Mouse (Mus musculus) right cerebral cortex, adult 18-20 months (tissue): ENCODE measurements around the gene Jag1.

ENCODE experiments used
- DNase-seq: peaks from one replicate; pipeline ENCODE4 v3.0.0; 2022; ENCODE audit warnings: mixed read lengths

Gene Jag1

GRCm38 (mm10) chr2:137098269-137099035, 18.0 kb downstream of the Jag1 start:
- DNase-seq, result no peak

DNA sequence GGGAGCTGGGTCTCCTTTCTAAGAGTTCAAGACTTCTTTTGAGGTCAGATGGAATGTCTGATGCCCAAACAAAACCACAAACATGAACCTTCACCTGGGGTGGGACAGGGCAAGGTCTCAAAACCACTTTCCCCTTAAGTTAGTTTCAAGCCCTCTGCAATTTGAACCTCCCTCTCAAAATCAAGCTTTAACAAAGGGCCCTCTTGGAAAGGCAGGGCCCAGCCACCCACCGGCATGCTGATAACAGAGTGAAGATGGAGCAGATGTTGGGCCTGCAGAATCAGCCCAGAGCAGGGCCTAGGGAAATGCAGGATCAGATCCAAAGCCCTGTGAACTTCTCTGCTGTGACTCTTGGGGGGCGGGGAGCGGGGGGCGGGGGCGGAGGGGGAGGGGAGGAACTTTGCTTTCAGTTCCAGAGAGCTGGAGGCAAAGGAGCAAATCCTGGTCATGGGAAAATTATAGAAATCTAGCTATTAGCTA, 19.4 kb downstream of the Jag1 start:
- no peak for DNase-seq

GRCm38 (mm10) chr2:137094301-137094700, 22.1 kb downstream of the Jag1 start:
- no peak for DNase-seq

GRCm38 (mm10) chr2:137093298-137093630, 23.2 kb downstream of the Jag1 start:
- no peak for DNase-seq

DNA sequence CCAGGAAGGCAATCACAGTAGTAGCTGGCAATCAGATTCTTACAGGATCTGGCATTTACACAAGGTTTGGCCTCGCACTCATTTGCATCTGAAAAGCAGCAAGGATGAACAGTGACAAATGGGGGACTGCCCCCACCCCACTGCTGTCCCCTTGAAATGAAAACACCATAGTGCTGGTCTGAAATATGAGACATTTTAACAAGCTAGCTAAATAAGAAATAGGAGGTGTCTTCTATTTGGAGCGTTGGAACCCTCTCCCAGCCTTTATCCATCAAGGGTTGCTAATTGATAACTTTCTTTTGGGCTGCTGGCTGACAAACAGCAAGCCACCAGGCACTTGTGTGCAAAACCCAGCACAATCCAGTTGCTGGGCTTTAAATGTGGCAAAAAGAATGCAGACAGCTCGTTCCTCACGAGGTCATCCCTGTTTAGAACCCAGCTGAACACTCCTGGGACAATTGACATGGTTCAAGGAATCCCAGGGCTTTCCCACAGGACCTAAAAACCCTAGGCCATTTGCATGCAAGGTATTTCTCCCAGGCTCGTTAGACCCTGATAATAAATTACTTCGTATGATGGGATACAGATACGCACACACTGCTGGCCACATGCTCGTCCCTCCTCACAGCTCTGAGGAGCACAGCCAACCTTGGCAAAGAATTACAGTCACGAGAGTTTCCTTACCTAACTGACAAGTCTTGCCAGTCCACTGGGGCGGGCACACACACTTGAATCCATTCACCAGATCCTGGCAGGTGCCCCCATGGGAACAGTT, 23.7 kb downstream of the Jag1 start:
- DNase-seq, result no peak

DNA sequence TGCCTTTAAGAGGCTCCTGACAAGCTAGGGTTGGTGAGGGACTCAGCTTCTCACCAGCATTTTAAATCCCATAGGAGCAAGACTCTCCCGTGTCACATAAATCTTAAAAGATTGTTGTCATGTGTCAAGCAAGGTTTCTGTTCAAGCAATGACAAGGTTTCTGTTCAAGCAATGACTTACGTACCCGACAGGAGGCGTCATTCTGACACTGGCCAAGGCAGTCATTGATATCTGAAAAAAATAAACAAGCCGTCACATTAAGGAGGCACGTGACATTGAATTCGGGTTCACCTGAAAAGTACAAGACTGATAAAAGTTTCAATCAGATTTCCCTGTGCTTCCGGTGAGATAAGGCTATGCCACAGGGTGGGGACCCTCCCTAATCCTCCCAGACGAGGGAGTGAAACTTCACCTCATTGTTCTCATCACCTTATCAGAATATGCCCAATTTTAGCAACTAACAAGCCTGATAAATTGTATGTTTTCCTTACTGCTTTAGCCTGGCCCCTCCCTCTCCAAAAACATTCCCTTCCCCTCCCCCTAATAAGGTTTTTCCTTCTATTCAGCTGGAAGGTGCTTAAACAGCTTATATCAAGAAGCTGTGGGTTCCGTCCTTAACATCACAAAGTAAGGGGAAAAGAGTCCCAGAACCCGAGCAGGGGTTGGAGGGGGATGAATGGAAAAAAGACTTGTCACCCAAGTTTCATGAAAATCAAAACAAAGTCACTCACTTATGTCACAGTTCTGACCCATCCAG, 24.5 kb downstream of the Jag1 start:
- DNase-seq, result no peak

DNA sequence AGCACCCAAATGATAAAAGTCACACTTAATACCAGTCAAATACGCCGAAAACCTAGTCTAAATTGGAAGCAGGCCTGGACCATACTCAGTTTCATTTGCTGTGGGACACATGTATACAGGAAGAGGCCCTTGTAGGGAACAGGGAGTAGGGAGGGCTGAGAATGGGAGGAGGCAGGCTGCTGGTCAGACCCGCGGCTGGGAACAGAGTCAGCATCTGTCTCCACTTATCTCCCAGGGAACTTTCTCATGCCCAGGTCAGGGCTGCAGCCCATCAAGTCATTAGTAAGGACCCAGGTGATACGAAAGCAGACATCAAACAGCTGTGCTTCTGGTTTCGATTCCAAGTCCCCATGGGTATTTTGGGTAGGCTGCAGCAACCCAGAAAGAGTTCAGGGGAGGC, 28.7 kb downstream of the Jag1 start:
- no peak for DNase-seq

GRCm38 (mm10) chr2:137086621-137087395, 29.6 kb downstream of the Jag1 start:
- DNase-seq, result no peak

GRCm38 (mm10) chr2:137085257-137085656, 31.2 kb downstream of the Jag1 start:
- no peak for DNase-seq

DNA sequence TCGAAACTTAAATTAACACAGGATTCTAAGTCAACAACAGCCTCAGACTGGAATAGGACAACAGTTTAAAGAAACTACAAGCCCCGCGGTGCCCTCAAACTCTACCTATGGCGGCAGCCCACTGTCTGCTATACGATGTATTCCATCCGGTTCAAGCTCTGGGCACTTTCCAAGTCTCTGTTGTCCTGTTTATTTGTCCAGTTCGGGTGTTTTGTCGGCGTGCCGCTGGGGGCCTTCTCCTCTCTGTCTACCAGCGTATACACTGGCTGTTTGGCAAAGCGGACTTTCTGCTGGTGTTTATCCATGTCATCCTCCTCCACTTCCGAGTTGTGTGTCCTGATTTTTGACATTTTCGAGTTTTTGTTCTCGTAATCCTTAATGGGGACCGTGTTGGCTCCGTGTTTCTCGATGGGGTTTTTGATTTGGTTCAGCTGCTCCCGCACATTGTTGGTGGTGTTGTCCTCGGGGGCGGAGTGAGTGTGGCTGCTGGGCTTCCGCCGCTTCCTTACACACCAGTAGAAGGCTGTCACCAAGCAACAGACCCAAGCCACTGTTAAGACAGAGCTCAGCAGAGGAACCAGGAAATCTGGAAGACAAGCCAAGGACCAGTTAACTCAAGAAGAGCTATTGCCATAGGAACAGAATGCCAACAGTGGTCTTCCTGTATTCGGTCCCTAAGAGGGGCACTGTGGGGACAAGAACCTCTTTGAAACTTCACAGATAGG, 33.4 kb downstream of the Jag1 start:
- DNase-seq, result no peak

GRCm38 (mm10) chr2:137081001-137081400, 35.4 kb downstream of the Jag1 start:
- DNase-seq, result no peak

- no peak for DNase-seq
Observed at GRCm38 (mm10) chr2:137080468-137080867, 36.0 kb downstream of the Jag1 start.

DNA sequence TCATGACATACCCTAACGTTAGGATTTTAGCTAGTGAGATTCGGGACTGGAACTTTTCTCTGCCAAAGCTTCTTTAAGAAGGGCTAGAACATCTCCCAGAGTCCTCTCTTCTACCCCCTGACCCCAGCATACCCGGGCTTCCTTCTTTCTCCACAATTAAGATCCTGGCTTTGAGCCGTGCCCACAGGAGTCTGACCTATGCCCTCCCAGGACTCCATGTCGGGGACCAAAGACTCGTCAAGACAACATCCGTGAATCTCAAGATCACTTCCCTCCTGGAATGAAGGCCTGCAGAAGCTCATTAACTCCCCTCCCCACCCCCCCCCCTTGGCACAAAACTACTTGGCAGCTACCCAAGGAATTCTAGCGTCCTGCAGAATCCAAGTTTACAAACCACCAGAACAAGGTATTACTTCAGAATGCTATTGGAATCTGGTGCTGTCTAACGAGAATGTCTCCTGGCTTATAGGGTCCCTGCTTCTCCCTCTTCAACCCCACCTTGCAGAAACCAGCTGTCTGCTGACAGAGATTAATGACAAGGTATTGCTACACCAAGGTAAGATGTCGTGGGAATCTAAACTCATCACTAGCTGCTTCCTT, 36.6 kb downstream of the Jag1 start:
- DNase-seq, result no peak

DNA sequence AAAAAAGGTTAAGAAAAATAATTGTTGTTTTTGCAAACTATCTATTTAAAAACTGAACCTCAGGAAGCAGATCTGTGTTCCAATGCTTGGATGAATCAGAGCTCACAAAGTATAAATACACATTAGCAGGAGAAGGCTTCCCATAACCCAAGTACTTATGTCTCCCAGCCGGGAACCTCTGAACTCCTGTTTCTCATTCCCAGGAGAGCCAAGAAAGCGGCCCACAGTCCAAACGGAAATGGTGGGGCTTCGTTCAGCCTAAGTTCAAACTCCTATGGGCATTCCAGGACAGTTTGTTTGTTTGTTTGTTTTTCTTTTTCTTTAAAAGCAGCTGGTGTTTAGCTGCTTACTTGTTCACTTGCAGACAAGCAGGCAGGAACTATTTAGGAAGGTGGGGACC, 37.7 kb downstream of the Jag1 start:
- no peak for DNase-seq

DNA sequence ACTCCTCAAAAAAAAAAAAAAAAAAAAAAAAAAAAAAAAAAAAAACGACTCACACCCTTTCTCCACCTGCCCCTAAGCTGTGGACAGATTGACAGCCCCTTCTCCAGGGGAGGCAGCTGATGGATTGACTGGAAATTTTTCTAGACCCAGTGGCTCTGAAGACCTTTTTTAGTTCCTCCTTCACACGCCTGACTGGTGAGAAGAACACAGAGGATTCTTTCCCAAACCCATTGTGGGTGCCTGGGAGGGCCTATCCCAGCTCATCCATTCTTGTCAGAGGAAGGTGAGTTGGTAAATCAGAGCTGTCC, 42.2 kb downstream of the Jag1 start:
- no peak for DNase-seq

- DNase-seq, result peak; percentile 24
Observed at GRCm38 (mm10) chr2:137073473-137074312, 42.8 kb downstream of the Jag1 start.

GRCm38 (mm10) chr2:137067479-137068110, 48.8 kb downstream of the Jag1 start:
- DNase-seq, result peak; percentile 19

GRCm38 (mm10) chr2:137064513-137064912, 51.9 kb downstream of the Jag1 start:
- DNase-seq, result no peak

DNA sequence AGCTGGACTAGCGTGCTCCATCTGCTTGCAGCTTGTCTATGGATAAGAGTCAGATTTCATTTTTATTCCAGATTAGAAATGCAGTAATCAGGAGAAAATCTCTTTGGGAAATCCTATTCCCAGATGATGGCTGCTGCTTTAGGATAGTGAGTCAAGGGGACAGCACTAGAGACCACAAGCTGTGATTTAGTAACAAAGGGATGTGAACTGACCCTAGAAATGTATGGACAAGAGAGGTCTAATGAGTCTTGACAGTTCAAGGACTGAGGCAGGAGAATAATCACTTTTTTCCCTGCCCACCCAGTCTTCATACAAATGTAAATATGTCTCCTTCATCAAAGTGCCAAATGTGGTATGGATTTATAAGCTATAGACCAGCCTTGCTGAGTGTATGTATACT, 52.6 kb downstream of the Jag1 start:
- DNase-seq, result no peak

GRCm38 (mm10) chr2:137049906-137050305, 66.5 kb downstream of the Jag1 start:
- no peak for DNase-seq
